Mouse (Mus musculus) stomach, embryonic 14.5 days (tissue): ENCODE data around the gene Fat1. TPM values are rescaled to one million over a fixed set of nuclear protein-coding genes. Genes with fewer than 3 reads are reported as not detected.

ENCODE experiments used
- ATAC-seq: fragments of 200-750 bp; cut with Nextera tagmentation; 2 replicates; pipeline ENCODE4 v1.8.0; 2017; ENCODE audit warnings: low read depth, moderate TSS enrichment; ENCODE audit not compliant: insufficient number of reproducible peaks, insufficient read depth, low FRiP score
- H3K27ac ChIP-seq: fragments of 300-500 bp; sonication (generic); 2 replicates; pipeline ENCODE4 v1.5.1; 2014; ENCODE audit warnings: mild to moderate bottlenecking, low read length, moderate library complexity, mixed read lengths
- H3K27me3 ChIP-seq: fragments of 300-500 bp; sonication (generic); 2 replicates; pipeline ENCODE4 v1.6.1; 2014; ENCODE audit warnings: low read length, control low read depth, mixed read lengths; ENCODE audit not compliant: control insufficient read depth, insufficient read depth
- H3K36me3 ChIP-seq: fragments of 300-500 bp; sonication (generic); 2 replicates; pipeline ENCODE4 v1.6.1; 2014; ENCODE audit warnings: mild to moderate bottlenecking, control low read depth, low read length, moderate library complexity, mixed read lengths; ENCODE audit not compliant: control insufficient read depth, insufficient read depth
- H3K4me1 ChIP-seq: fragments of 300-500 bp; sonication (generic); 2 replicates; pipeline ENCODE4 v1.6.1; 2014; ENCODE audit warnings: low read length, control low read depth, mixed read lengths; ENCODE audit not compliant: control insufficient read depth, insufficient read depth
- H3K4me2 ChIP-seq: fragments of 300-500 bp; sonication (generic); replicated peaks from 2 replicates; pipeline ENCODE4 v1.6.1; 2014; ENCODE audit warnings: low read depth, low read length, control low read depth
- H3K4me3 ChIP-seq: fragments of 300-500 bp; sonication (generic); 2 replicates; pipeline ENCODE4 v1.5.1; 2014; ENCODE audit warnings: low read depth, low read length, control low read depth
- H3K9ac ChIP-seq: fragments of 300-500 bp; sonication (generic); replicated peaks from 2 replicates; pipeline ENCODE4 v1.6.1; 2014; ENCODE audit warnings: low read depth, mild to moderate bottlenecking, control low read depth, low read length, moderate library complexity, mixed read lengths
- H3K9me3 ChIP-seq: fragments of 300-500 bp; sonication (generic); 2 replicates; pipeline ENCODE4 v1.6.1; 2016; ENCODE audit warnings: low read depth, low read length, control low read depth; ENCODE audit not compliant: control insufficient read depth
- WGBS: fragments of 180-500 bp; shearing (Covaris S2); extraction: QIAGEN DNeasy Blood & Tissue Kit; methylation state at CpG from one replicate; pipeline ENCODE4 v1.1.7; 2014; 5-methylcytosine and 5-hydroxymethylcytosine counted together
- polyA plus RNA-seq: library from polyadenylated mRNA; unstranded; fragments of >200 nt; fragmentation: Nextera tagmentation; extraction: Ambion mirVana; gene quantifications from 2 replicates; pipeline ENCODE4 v1.2.1, GENCODE M21; 2014

Fat1 gene
- polyA plus RNA-seq, 1 experiment from 2014 or later: 37.8 TPM

DNA sequence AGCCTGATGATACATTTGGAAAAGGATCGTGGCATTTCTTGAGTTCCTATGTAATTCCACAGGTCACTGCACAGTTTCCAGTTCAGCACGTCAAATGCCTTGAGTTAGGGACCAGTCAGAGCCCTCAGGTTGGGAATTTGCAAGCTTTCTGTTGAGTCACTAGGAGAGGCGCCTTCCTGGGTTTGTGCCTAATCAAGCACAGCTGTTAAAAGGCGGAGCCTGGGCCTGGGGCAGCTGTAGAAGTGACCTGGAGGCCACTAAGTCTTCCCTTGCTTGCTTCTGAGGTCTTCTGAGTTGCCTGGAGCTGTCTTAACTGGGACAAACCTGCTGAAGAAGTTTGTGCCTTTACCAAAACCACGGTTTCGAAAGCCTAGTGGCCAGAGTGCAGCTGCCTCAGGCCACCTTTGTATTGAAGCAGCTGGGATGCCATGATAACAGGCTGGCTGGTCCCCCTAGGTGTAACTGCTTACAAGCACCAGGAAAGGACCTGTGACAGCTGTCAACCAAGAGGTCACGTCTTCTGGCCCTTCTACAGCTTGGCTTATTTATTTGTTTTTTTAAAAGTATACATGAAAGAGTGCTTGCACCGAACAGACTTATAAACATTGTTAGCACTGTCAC lies 66.4 kb downstream of the Fat1 start:
- H3K4me1 ChIP-seq: peaks cover 49% of the 10 kb centered on the region
- no peaks in the 10 kb centered on the region for H3K27me3 ChIP-seq
- no peak overlapping the region for H3K4me2 ChIP-seq
- no peak overlapping the region for H3K27ac ChIP-seq
- no peaks in the 10 kb centered on the region for H3K9me3 ChIP-seq
- 57% methylated on average over 8 of the region's 8 CpGs for WGBS
- no peak overlapping the region for H3K9ac ChIP-seq
- no peaks in the 10 kb centered on the region for H3K36me3 ChIP-seq
- 0 out of 2 replicates have a peak, but pooled peaks have one; percentile 16 for ATAC-seq
- H3K4me3 ChIP-seq: no peak overlapping the region

DNA sequence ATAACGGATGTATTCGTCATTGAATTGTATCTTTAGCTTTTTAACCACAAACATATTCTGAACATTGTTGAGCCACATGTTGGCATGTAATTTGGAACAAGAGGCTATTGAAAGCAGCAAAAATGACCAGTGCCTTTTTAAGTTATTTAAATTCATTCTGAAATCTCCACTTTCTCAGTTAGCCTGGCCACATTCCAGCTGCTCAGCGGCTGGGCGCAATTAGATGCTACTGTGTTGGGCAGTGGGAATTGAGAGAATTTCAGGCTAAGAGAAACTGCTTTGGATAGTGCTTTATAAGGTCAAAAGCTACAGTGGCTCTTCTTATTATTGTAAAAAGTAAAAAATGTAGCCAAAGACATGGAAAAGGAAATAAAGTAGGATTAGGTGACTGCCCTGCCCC lies 67.4 kb downstream of the Fat1 start:
- Histone ChIP-seq H3K36me3 (no peaks in the 10 kb centered on the region), H3K9me3 (no peaks in the 10 kb centered on the region), H3K4me2 (no peak overlapping the region), H3K4me1 (peaks cover 40% of the 10 kb centered on the region; the same call in 1 of the 2 replicates), H3K27me3 (no peaks in the 10 kb centered on the region), H3K27ac (no peak overlapping the region), H3K4me3 (no peak overlapping the region), H3K9ac (no peak overlapping the region)
- ATAC-seq: no peak
- WGBS: 62% methylated on average over 4 of the region's 4 CpGs

DNA sequence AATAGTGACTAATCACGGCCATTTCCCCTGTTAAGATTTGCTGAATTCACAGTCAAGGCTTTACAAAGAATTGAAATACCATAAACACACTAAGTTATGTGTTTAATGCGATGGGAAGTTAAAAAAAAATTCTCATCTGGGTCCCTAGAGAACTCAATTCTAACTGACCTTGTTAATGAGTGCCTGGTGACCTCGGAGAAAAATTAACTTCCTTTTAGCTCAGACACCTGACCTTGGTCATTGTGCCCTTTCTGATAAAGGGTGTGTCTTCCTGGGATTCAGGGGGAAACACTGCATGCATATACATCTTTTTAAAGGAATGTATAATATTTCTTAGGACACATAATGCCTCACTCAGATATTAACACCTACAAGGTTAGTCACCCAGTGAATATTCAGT lies 68.8 kb downstream of the Fat1 start:
- H3K27me3 ChIP-seq: no peaks in the 10 kb centered on the region
- H3K4me1 ChIP-seq: peaks cover 33% of the 10 kb centered on the region; the same call in 1 of the 2 replicates
- H3K9ac ChIP-seq: no peak overlapping the region
- no peaks in the 10 kb centered on the region for H3K36me3 ChIP-seq
- WGBS: 52% methylated on average over 3 of the region's 3 CpGs
- H3K4me3 ChIP-seq: no peak overlapping the region
- no peak overlapping the region for H3K27ac ChIP-seq
- H3K9me3 ChIP-seq: no peaks in the 10 kb centered on the region
- no peak for ATAC-seq
- H3K4me2 ChIP-seq: no peak overlapping the region

DNA sequence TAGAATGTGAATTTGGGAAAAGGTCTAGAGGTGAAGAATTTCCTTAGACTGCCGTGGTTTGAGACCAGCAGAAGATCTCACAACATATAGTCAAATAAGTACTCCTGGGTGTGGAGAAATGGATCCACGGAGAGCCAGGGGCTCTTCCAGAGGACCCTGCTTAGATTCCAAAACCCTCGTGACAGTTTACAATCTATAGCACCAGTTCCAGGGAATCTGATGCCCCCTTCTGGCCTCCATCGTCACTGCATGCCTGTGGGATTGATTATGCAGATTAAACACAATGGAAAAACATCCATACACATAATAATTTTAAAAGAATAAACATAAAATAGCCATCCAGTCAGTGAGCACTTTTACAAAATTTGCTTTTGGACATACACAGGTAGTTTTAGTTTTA lies 75.4 kb downstream of the Fat1 start:
- H3K27me3 ChIP-seq: no peaks in the 10 kb centered on the region
- WGBS: 30% methylated on average over 4 of the region's 4 CpGs
- no peak overlapping the region for H3K9ac ChIP-seq
- H3K9me3 ChIP-seq: no peaks in the 10 kb centered on the region
- no peak overlapping the region for H3K27ac ChIP-seq
- H3K4me2 ChIP-seq: no peak overlapping the region
- H3K4me1 ChIP-seq: no peaks in the 10 kb centered on the region
- no peak overlapping the region for H3K4me3 ChIP-seq
- no peak for ATAC-seq
- H3K36me3 ChIP-seq: peaks cover 33% of the 10 kb centered on the region

DNA sequence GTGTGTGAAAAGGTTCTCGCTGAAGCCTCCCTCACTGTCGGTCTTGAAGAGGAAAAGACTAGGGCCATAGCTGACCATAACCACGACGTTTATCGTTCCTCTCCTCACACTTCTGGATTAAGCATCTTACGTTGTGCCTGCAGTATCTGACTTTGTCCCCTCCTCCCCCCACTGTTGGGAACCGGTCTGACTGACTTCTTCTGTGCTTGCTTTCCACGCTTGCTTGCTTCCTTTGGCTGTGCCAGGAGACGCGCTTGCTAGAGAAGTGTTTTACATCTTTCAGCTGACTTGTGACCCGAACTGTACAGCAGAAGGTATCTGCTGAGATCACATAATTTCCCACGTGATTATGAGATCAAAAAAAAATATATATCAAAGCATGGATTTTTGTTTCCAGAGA lies 76.5 kb downstream of the Fat1 start:
- Histone ChIP-seq H3K9ac (no peak overlapping the region), H3K36me3 (peaks cover 37% of the 10 kb centered on the region), H3K27ac (no peak overlapping the region), H3K4me1 (no peaks in the 10 kb centered on the region), H3K27me3 (no peaks in the 10 kb centered on the region), H3K4me3 (no peak overlapping the region), H3K4me2 (no peak overlapping the region), H3K9me3 (no peaks in the 10 kb centered on the region)
- 86% methylated on average over 12 of the region's 12 CpGs for WGBS
- ATAC-seq: no peak

DNA sequence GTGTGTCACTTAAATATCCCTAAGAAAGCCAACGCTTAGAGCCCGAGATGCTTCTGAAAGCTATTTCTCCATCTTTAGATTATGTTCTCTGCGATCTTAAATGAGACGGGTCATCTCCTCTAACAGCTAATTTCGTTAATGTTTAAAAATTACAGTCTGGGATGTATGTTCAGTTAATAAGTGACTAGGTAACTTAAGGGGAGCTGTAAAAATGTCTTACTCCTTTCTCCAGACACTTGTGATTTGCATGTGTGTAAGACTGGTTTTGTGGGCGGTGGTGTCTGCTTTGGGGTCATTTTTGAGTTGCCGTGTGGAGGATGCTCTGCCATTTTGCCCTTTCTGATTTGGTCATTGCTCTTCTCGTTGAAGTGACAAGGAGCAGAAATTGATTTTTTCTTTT lies 78.6 kb downstream of the Fat1 start:
- Histone ChIP-seq H3K4me2 (no peak overlapping the region), H3K36me3 (peaks cover 56% of the 10 kb centered on the region), H3K9ac (no peak overlapping the region), H3K4me3 (no peak overlapping the region), H3K27ac (no peak overlapping the region), H3K4me1 (no peaks in the 10 kb centered on the region), H3K27me3 (no peaks in the 10 kb centered on the region), H3K9me3 (no peaks in the 10 kb centered on the region)
- ATAC-seq: no peak
- WGBS: 83% methylated on average over 8 of the region's 8 CpGs

DNA sequence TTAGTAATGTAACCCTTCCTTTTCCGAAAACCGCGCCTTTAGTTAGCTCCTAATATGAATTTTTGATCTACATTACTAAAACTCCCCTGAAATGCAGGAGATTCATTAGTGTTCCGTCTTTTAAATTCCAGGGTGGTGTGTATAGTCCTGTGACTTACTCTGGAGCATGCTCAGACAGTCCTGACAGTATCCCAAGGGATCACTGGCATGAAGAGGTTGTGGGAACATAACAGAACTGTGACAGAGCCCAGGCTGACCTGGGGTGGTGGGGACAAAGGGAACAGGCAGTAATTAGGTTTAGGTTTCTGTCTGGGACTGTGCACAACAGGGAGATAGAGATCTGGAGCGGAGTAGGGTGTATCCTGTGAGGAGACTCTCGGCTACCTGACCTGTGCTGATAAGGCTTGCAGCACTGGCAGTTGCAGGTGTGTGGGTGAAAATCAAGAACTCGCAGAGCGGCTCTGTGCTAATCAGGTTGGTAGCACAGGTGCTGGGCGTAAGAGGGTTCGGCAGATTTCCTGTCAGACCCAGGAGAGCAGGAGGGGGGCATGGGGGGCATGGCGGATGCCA lies 79.3 kb downstream of the Fat1 start:
- ATAC-seq: peak; percentile 14; the same call in 1 of the 2 replicates
- no peak overlapping the region for H3K4me3 ChIP-seq
- H3K4me1 ChIP-seq: no peaks in the 10 kb centered on the region
- no peak overlapping the region for H3K27ac ChIP-seq
- no peaks in the 10 kb centered on the region for H3K27me3 ChIP-seq
- H3K9me3 ChIP-seq: no peaks in the 10 kb centered on the region
- H3K4me2 ChIP-seq: no peak overlapping the region
- H3K36me3 ChIP-seq: peaks cover 59% of the 10 kb centered on the region
- no peak overlapping the region for H3K9ac ChIP-seq
- WGBS: 78% methylated on average over 11 of the region's 11 CpGs

DNA sequence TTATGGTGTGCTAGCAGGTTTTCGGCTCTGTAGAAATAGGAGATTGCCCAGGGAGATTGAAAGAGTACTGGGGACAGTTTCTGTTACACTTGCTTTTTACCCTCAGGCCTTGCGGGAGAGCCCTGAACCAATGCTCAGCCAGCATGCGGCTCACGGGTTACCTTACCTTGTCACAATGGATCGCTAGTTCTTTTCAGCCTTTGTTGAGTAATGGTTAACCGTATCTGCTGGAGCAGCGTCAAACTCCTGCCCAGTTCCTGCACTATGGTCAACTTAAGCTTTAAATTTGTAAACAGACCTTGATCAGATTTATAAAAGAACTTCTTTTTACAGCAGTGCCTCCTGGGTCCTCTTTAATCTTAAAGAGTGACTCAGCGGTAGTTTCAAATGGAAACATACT lies 80.6 kb downstream of the Fat1 start:
- ATAC-seq: no peak
- WGBS: 82% methylated on average over 8 of the region's 8 CpGs
- H3K27ac ChIP-seq: no peak overlapping the region
- H3K4me1 ChIP-seq: no peaks in the 10 kb centered on the region
- no peaks in the 10 kb centered on the region for H3K9me3 ChIP-seq
- H3K4me3 ChIP-seq: no peak overlapping the region
- H3K9ac ChIP-seq: no peak overlapping the region
- no peaks in the 10 kb centered on the region for H3K27me3 ChIP-seq
- H3K4me2 ChIP-seq: no peak overlapping the region
- H3K36me3 ChIP-seq: peaks cover 52% of the 10 kb centered on the region

DNA sequence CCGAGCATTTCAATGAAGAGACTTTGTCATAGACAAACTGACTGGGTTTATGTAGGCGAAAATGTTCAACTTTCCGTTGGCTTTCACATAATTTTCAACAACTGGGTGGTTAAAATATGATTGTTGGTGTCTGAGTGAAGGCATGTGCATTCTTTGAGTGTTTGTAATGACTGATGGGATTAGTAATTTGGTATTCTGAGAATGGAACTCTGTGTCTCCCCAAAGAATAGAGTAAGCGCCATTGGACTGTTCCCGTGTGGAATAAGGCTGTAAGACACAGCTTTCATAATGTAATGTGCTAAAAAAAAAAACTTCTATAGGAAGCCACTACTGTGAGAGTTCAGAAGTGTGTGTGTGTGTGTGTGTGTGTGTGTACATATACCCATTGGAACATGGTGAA lies 84.0 kb downstream of the Fat1 start:
- H3K27me3 ChIP-seq: no peaks in the 10 kb centered on the region
- H3K4me3 ChIP-seq: no peak overlapping the region
- 79% methylated on average over 5 of the region's 5 CpGs for WGBS
- no peaks in the 10 kb centered on the region for H3K9me3 ChIP-seq
- H3K36me3 ChIP-seq: peaks cover 65% of the 10 kb centered on the region
- H3K27ac ChIP-seq: no peak overlapping the region
- H3K4me2 ChIP-seq: no peak overlapping the region
- H3K4me1 ChIP-seq: no peaks in the 10 kb centered on the region
- ATAC-seq: no peak
- H3K9ac ChIP-seq: no peak overlapping the region
